Mouse (Mus musculus) CH12.LX (cell line): ENCODE results near the gene Zfp747. TPM values are rescaled to one million over a fixed set of nuclear protein-coding genes. Genes with fewer than 3 reads are reported as not detected.

ENCODE experiments used
- DNase-seq: peaks from one replicate; pipeline ENCODE4 v3.0.0-alpha.2; 2013; ENCODE audit errors: extremely low read depth
- H3K27ac ChIP-seq: 2 replicates; pipeline ENCODE4 v1.5.1; 2012; ENCODE audit warnings: low read depth, mild to moderate bottlenecking, control low read depth, moderate library complexity; ENCODE audit not compliant: insufficient read depth
- H3K27me3 ChIP-seq: replicated peaks from 2 replicates; pipeline ENCODE3; 2012; ENCODE audit warnings: inconsistent platforms
- H3K36me3 ChIP-seq, 2 experiments: replicated peaks in 1 of 2; 2 replicates each; pipeline versions ENCODE3 to v1.6.1; 2012; ENCODE audit warnings: inconsistent platforms in 1 of 2, low read length in 1 of 2, mild to moderate bottlenecking in 1 of 2, mixed read lengths in 1 of 2, moderate library complexity in 1 of 2; ENCODE audit not compliant: control insufficient read depth in 1 of 2, insufficient read depth in 1 of 2
- H3K4me1 ChIP-seq, 2 experiments: 2 replicates each; pipeline ENCODE4 v1.6.1; 2012; ENCODE audit warnings: inconsistent platforms in 1 of 2, moderate library complexity in 1 of 2; ENCODE audit not compliant: insufficient read depth in 2 of 2, control insufficient read depth in 1 of 2
- H3K4me2 ChIP-seq: 2 replicates; pipeline ENCODE4 v1.6.1; 2012; ENCODE audit warnings: low read depth, mild to moderate bottlenecking, control low read depth; ENCODE audit not compliant: poor library complexity, insufficient read depth, severe bottlenecking
- H3K4me3 ChIP-seq, 3 experiments: fragments of 150-350 bp in 1 of 3; sonication (generic) in 1 of 3; replicated peaks in 1 of 3; 2 replicates each; pipeline versions ENCODE3 to v1.5.1; 2011 to 2012; ENCODE audit warnings: low read depth in 2 of 3, low read length in 2 of 3, mild to moderate bottlenecking in 2 of 3, moderate library complexity in 2 of 3, control low read depth in 1 of 3, improper control_type of control experiment in 1 of 3, inconsistent platforms in 1 of 3, mixed read lengths in 1 of 3; ENCODE audit not compliant: poor library complexity in 1 of 3
- H3K79me2 ChIP-seq: replicated peaks from 2 replicates; pipeline ENCODE4 v1.6.1; 2012; ENCODE audit warnings: mild to moderate bottlenecking, moderate library complexity; ENCODE audit not compliant: control insufficient read depth, poor library complexity, insufficient read depth, severe bottlenecking; ENCODE audit errors: extremely low read depth
- H3K9ac ChIP-seq: 2 replicates; pipeline ENCODE4 v1.6.1; 2012; ENCODE audit warnings: low read depth, mild to moderate bottlenecking, control low read depth, moderate library complexity; ENCODE audit not compliant: insufficient read depth
- H3K9me3 ChIP-seq: replicated peaks from 2 replicates; pipeline ENCODE3; 2012; ENCODE audit warnings: low read length, inconsistent platforms, mixed read lengths
- BHLHE40 ChIP-seq: IDR thresholded peaks from 2 replicates; pipeline ENCODE4 v1.6.1; 2011; ENCODE audit warnings: mild to moderate bottlenecking, low read depth, low read length, improper control_type of control experiment
- CHD1 ChIP-seq: IDR thresholded peaks from 2 replicates; pipeline ENCODE4 v1.6.1; 2012; ENCODE audit warnings: low read depth, low read length, improper control_type of control experiment, inconsistent platforms
- CTCF ChIP-seq, 2 experiments: IDR thresholded peaks in 1 of 2; conservative IDR thresholded peaks in 1 of 2; 2 replicates each; pipeline ENCODE4 v1.5.1; 2011 to 2012; ENCODE audit warnings: low read depth in 2 of 2, low read length in 2 of 2, improper control_type of control experiment in 1 of 2, inconsistent platforms in 1 of 2, mild to moderate bottlenecking in 1 of 2, moderate library complexity in 1 of 2
- E2F4 ChIP-seq: IDR thresholded peaks from 2 replicates; pipeline ENCODE4 v1.6.1; 2011; ENCODE audit warnings: low read depth, low read length, improper control_type of control experiment; ENCODE audit not compliant: insufficient replicate concordance
- ELF1 ChIP-seq: IDR thresholded peaks from 2 replicates; pipeline ENCODE4 v1.6.1; 2014; ENCODE audit warnings: low read depth, mild to moderate bottlenecking, inconsistent platforms, low read length, improper control_type of control experiment
- EP300 ChIP-seq: IDR thresholded peaks from 2 replicates; pipeline ENCODE4 v1.6.1; 2011; ENCODE audit warnings: low read length, improper control_type of control experiment
- ETS1 ChIP-seq: conservative IDR thresholded peaks from 2 replicates; pipeline ENCODE4 v1.6.1; 2012; ENCODE audit warnings: low read depth, mild to moderate bottlenecking, inconsistent platforms, low read length, improper control_type of control experiment, moderate library complexity
- GABPA ChIP-seq: IDR thresholded peaks from 2 replicates; pipeline ENCODE4 v1.6.1; 2012; ENCODE audit warnings: low read depth, low read length, improper control_type of control experiment, inconsistent platforms; ENCODE audit not compliant: insufficient replicate concordance
- JUN ChIP-seq: IDR thresholded peaks from 2 replicates; pipeline ENCODE4 v1.6.1; 2011; ENCODE audit warnings: low read depth, mild to moderate bottlenecking, low read length, improper control_type of control experiment, moderate library complexity; ENCODE audit not compliant: insufficient read depth
- KAT2A ChIP-seq: IDR thresholded peaks from 2 replicates; pipeline ENCODE4 v1.6.1; 2012; ENCODE audit warnings: low read length, improper control_type of control experiment, inconsistent platforms; ENCODE audit not compliant: insufficient replicate concordance
- MAFK ChIP-seq: IDR thresholded peaks from 2 replicates; pipeline ENCODE4 v1.6.1; 2011; ENCODE audit warnings: low read length, improper control_type of control experiment; ENCODE audit not compliant: insufficient replicate concordance
- MAX ChIP-seq: IDR thresholded peaks from 2 replicates; pipeline ENCODE4 v1.6.1; 2011; ENCODE audit warnings: low read length, improper control_type of control experiment
- MAZ ChIP-seq: IDR thresholded peaks from 2 replicates; pipeline ENCODE4 v1.6.1; 2012; ENCODE audit warnings: low read depth, mild to moderate bottlenecking, inconsistent platforms, low read length, improper control_type of control experiment, moderate library complexity
- MXI1 ChIP-seq: IDR thresholded peaks from 2 replicates; pipeline ENCODE4 v1.6.1; 2011; ENCODE audit warnings: mild to moderate bottlenecking, low read depth, low read length, improper control_type of control experiment
- MYC ChIP-seq: IDR thresholded peaks from 2 replicates; pipeline ENCODE4 v1.6.1; 2011; ENCODE audit warnings: low read depth, mild to moderate bottlenecking, improper control_type of control experiment, low read length
- NRF1 ChIP-seq: IDR thresholded peaks from 2 replicates; pipeline ENCODE4 v1.6.1; 2014; ENCODE audit warnings: low read depth, mild to moderate bottlenecking, inconsistent platforms, low read length, improper control_type of control experiment, moderate library complexity
- PAX5 ChIP-seq: IDR thresholded peaks from 2 replicates; pipeline ENCODE4 v1.6.1; 2012; ENCODE audit warnings: low read length, inconsistent platforms, mixed read lengths
- POLR2AphosphoS2 ChIP-seq: IDR thresholded peaks from 2 replicates; pipeline ENCODE4 v1.6.1; 2011; ENCODE audit warnings: low read depth, low read length, improper control_type of control experiment
- RCOR1 ChIP-seq: conservative IDR thresholded peaks from 2 replicates; pipeline ENCODE4 v1.6.1; 2012; ENCODE audit warnings: low read depth, mild to moderate bottlenecking, inconsistent platforms, low read length, improper control_type of control experiment
- SIN3A ChIP-seq: IDR thresholded peaks from 2 replicates; pipeline ENCODE4 v1.6.1; 2012; ENCODE audit warnings: low read length, improper control_type of control experiment, inconsistent platforms
- SMC3 ChIP-seq: IDR thresholded peaks from 2 replicates; pipeline ENCODE4 v1.6.1; 2011; ENCODE audit warnings: low read depth, low read length, improper control_type of control experiment
- TBP ChIP-seq: conservative IDR thresholded peaks from 2 replicates; pipeline ENCODE4 v1.6.1; 2011; ENCODE audit warnings: low read depth, low read length, improper control_type of control experiment
- UBTF ChIP-seq: IDR thresholded peaks from 2 replicates; pipeline ENCODE4 v1.6.1; 2012; ENCODE audit warnings: low read depth, mild to moderate bottlenecking, inconsistent platforms, low read length, improper control_type of control experiment, moderate library complexity
- USF1 ChIP-seq: IDR thresholded peaks from 2 replicates; pipeline ENCODE4 v1.6.1; 2014; ENCODE audit warnings: low read depth, mild to moderate bottlenecking, inconsistent platforms, low read length, improper control_type of control experiment
- ZC3H11A ChIP-seq: IDR thresholded peaks from 2 replicates; pipeline ENCODE4 v1.6.1; 2012; ENCODE audit warnings: low read depth, mild to moderate bottlenecking, inconsistent platforms, low read length, improper control_type of control experiment
- ZMIZ1 ChIP-seq: IDR thresholded peaks from 2 replicates; pipeline ENCODE4 v1.6.1; 2012; ENCODE audit warnings: low read depth, mild to moderate bottlenecking, inconsistent platforms, low read length, improper control_type of control experiment
- ZNF384 ChIP-seq: IDR thresholded peaks from 2 replicates; pipeline ENCODE4 v1.6.1; 2012; ENCODE audit warnings: low read depth, low read length, improper control_type of control experiment, inconsistent platforms
- dilution Hi-C: fragments of 300-500 bp; cut with MboI; formaldehyde crosslinking; loops from 2 replicates; pipeline ENCODE4 v1.14.3; 2020; ENCODE audit warnings: low sequenced_read_pairs; ENCODE audit not compliant: extremely low pct_unique_long_range_greater_than_20kb, extremely low pct_ligation_motif_present
- in situ Hi-C: fragments of 300-500 bp; cut with MboI; formaldehyde crosslinking; loops from 3 replicates; pipeline ENCODE4 v1.14.3; 2019; ENCODE audit warnings: low sequenced_read_pairs, low pct_ligation_motif_present, low pct_unique_long_range_greater_than_20kb, mixed read lengths
- polyA plus RNA-seq: library from polyadenylated mRNA; unstranded; fragments of >175 nt; gene quantifications from 2 replicates; pipeline ENCODE4 v1.2.1, GENCODE M21; 2012; ENCODE audit warnings: low read depth; ENCODE audit not compliant: insufficient read length
- total RNA-seq, 2 experiments: library from RNA; depleted of rRNA; stranded (reverse); fragments of 300-350 nt in 1 of 2; fragments of >200 nt in 1 of 2; gene quantifications; 2 replicates each; pipeline ENCODE4 v1.2.3; 2012 to 2014

Zfp747 gene
- total and polyA plus RNA-seq, 3 experiments: 7.2 to 8.2 (median 7.7) TPM

DNA sequence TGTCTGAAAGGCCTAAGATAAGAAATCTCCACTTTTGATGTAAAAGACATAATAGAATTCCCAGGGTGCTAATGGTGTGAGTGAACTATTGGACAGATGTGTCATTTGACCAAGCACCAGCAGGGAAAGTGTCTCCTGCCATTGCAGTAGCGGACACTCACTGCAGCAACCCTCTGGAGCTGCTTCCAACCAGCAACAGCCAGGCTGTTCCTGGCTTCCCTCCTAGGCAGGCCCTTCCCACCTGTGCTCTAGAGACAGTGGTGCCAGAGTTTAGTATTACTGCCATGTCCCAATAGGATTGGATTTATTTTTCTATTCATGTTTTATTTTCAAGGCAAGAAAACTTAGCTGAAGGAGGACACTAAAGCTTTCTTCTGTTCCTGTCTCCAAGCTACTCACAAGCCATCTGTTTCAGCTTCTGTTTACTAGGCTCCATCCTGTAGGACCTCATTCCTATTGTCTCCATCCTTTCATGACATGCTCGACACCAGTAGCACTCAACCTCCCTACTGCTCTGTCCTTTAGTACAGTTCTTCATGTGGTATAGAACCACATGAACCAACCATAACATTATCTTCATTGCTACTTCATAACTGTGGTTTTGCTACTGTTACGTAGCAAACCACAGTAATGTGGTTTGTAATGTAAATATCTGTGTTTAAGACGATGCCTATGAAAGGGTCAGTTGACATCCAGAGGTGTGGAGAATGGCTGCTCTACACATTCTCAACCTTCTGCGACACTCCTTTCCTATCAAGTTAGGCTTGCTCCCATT, 24.4 kb downstream of the Zfp747 start:
- in situ Hi-C loops: loop anchor here (25.0 kb wide), 1 partner anchor 411 kb away; the partner anchor contains the start of gene Orai3
- Histone ChIP-seq H3K79me2 (no peaks in the 10 kb centered on the region), H3K9me3 (peaks cover 5% of the 10 kb centered on the region), H3K4me3 (no peak overlapping the region), H3K36me3 (no peaks in the 10 kb centered on the region), H3K9ac (no peak overlapping the region), H3K27me3 (peaks cover 13% of the 10 kb centered on the region), H3K4me1 (peaks cover 0 to 5% of the 10 kb centered on the region in 2 experiments; a peak in 2 of 4 replicates), H3K27ac (no peak overlapping the region), H3K4me2 (no peak overlapping the region)
- no peak for TF ChIP-seq ZNF384
- no peak for TF ChIP-seq NRF1
- no peak for TF ChIP-seq PAX5
- no peak for TF ChIP-seq RCOR1
- no peak for TF ChIP-seq CTCF (conservative IDR thresholded peaks at IDR 0.05 in 1 of 2, IDR thresholded peaks at IDR 0.05 in 1 of 2; ENCODE audit: low read depth in 2 of 2, low read length in 2 of 2)
- TF ChIP-seq GABPA: no peak
- no peak for TF ChIP-seq ZMIZ1
- TF ChIP-seq EP300: no peak
- no peak for TF ChIP-seq MAFK
- TF ChIP-seq TBP: no peak
- no peak for TF ChIP-seq MAZ
- no peak for TF ChIP-seq UBTF
- TF ChIP-seq SIN3A: no peak
- no peak for TF ChIP-seq MYC
- TF ChIP-seq ETS1: no peak
- no peak for TF ChIP-seq MXI1
- TF ChIP-seq SMC3: no peak
- no peak for TF ChIP-seq POLR2AphosphoS2
- DNase-seq: no peak
- dilution Hi-C loops: no loop called here

DNA sequence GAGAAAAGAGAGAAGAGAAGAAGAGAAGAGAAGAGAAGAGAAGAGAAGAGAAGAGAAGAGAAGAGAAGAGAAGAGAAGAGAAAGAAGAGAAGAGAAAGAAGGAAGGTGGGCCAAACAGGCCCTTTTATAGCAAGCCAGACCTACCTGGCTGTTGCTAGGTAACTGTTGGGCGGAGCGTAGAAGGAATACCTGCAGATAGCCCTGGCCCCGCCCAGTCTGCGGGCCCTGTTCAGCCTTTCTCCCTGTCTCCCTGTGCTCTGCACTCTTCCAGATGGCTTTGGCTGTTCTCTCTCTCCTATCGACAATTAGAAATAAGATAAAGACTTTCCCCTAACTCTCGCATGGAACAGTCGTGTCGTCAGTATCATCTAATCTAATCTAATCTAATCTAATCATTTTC, 29.2 kb downstream of the Zfp747 start:
- H3K9me3 ChIP-seq: no peaks in the 10 kb centered on the region
- H3K4me2 ChIP-seq: peak overlapping the region; percentile 89; the same call in 1 of the 2 replicates
- no peak for TF ChIP-seq JUN
- TF ChIP-seq TBP: no peak
- no peak for TF ChIP-seq POLR2AphosphoS2
- no peak for TF ChIP-seq KAT2A
- no peak for TF ChIP-seq SMC3
- no peak for TF ChIP-seq ELF1
- no peak for TF ChIP-seq PAX5
- TF ChIP-seq RCOR1: no peak
- no peak for TF ChIP-seq E2F4
- no peak for TF ChIP-seq ZC3H11A
- TF ChIP-seq BHLHE40: no peak
- TF ChIP-seq USF1: no peak
- no peak for TF ChIP-seq ZNF384
- no peak for TF ChIP-seq CHD1
- no peak for TF ChIP-seq GABPA
- no peak for TF ChIP-seq MYC
- TF ChIP-seq MAX: no peak
- no peak overlapping the region for H3K27ac ChIP-seq
- in situ Hi-C loops: no loop called here
- H3K27me3 ChIP-seq: peaks cover 12% of the 10 kb centered on the region
- H3K9ac ChIP-seq: peak overlapping the region; percentile 66
- DNase-seq: no peak
- H3K4me3 ChIP-seq: no peak overlapping the region
- dilution Hi-C loops: no loop called here
- peaks cover 0 to 11% of the 10 kb centered on the region in 2 experiments; a peak in 2 of 4 replicates for H3K4me1 ChIP-seq
- no peaks in the 10 kb centered on the region for H3K79me2 ChIP-seq
- peaks cover 10 to 20% of the 10 kb centered on the region in 2 experiments for H3K36me3 ChIP-seq
